Mouse (Mus musculus) E14TG2a.4 (cell line): ENCODE results near the gene Rtn4ip1.

ENCODE experiments used
- H3K27me3 ChIP-seq: 2 replicates; pipeline ENCODE4 v1.6.1; 2014; ENCODE audit warnings: low read length, control low read depth; ENCODE audit not compliant: insufficient read depth
- H3K36me3 ChIP-seq: 2 replicates; pipeline ENCODE4 v1.6.1; 2014; ENCODE audit warnings: low read length, control low read depth; ENCODE audit not compliant: insufficient read depth
- H3K4me1 ChIP-seq: replicated peaks from 2 replicates; pipeline ENCODE4 v1.6.1; 2014; ENCODE audit warnings: low read depth, low read length, control low read depth
- H3K4me3 ChIP-seq: replicated peaks from 2 replicates; pipeline ENCODE4 v1.5.1; 2014; ENCODE audit warnings: mild to moderate bottlenecking, low read length
- H3K9me3 ChIP-seq: 2 replicates; pipeline ENCODE4 v1.6.1; 2014; ENCODE audit warnings: low read length, control low read depth
- CTCF ChIP-seq: conservative IDR thresholded peaks from 2 replicates; pipeline ENCODE4 v1.5.1; 2014; ENCODE audit warnings: low read length
- NANOG ChIP-seq: IDR thresholded peaks from 2 replicates; pipeline ENCODE4 v1.6.1; 2014; ENCODE audit warnings: borderline replicate concordance, low read length, mixed read lengths
- POU5F1 ChIP-seq: IDR thresholded peaks from 2 replicates; pipeline ENCODE4 v1.6.1; 2014; ENCODE audit warnings: low read length, borderline replicate concordance

The Rtn4ip1 gene

DNA sequence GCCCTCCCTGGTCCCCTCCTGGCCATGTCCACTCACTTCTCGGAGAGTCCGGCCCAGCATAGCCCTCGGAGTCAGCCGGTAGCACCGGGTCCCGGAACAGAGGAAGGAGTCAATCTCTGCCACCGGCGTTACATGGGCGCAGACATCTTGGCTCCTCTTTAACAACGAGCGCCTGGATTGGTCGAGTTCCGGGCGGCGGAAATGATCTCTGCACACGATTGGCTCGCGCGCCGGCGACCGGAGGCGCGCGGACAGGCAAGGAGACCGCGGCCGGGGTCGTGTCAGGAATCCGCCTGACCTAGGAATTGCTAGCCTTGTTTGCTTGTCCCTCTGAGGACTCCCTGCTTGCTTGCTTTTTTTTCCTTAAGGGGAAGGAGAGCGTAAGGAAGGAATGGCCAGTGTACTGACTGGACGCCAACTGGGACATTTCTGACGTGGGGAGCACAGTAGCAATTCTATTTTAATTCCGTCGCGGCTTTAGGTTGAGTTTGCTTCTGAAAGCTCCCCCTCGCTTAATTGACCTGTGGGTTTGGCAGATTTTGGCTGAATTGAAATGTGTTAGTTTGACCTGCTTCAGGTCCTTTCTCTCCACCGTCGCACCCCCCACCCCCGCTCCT is at the start of gene Rtn4ip1, which contains the start of gene Qrsl1:
Rtn4ip1 (plus strand) TSS at position 230 of the 617 bp plus-strand sequence.
Qrsl1 (minus strand) TSS at position 168 of the 617 bp plus-strand sequence.
- Histone ChIP-seq H3K4me3 (peak within 1 kb of the TSS; percentile 90), H3K9me3 (no peaks in the 10 kb centered on the region), H3K36me3 (peaks cover 18% of the 10 kb centered on the region), H3K27me3 (no peaks in the 10 kb centered on the region), H3K4me1 (peaks cover 30% of the 10 kb centered on the region)
- no peak for TF ChIP-seq CTCF
- TF ChIP-seq NANOG = no peak
- TF ChIP-seq POU5F1 = no peak

GRCm38 (mm10) chr10:43851898-43852297 is 49.7 kb upstream of the Rtn4ip1 start:
- H3K9me3 ChIP-seq = peaks cover 33% of the 10 kb centered on the region
- no peaks in the 10 kb centered on the region for H3K36me3 ChIP-seq
- TF ChIP-seq NANOG (no peak), CTCF (no peak), POU5F1 (no peak)
- no peaks in the 10 kb centered on the region for H3K4me1 ChIP-seq
- no peak overlapping the region for H3K4me3 ChIP-seq
- H3K27me3 ChIP-seq = no peaks in the 10 kb centered on the region

DNA sequence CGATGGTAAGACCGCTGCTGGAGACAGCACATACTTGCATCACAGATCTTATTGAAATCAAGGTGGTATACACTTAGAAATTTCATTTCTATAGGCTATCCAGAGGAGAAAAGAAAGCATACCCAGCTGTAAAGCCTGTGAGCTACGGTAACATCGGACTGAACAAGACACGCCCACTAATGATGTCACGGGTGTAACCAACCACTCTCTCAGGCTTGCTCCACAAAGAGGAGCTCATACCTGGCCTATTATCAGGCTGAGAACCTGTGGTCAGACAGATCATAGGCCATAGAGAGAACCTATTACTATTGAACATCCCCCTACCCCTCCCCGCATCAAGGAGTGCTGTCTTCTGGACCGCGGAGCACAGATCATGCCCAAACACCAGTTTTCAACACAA is 45.7 kb upstream of the Rtn4ip1 start:
- H3K9me3 ChIP-seq = peaks cover 54% of the 10 kb centered on the region
- H3K27me3 ChIP-seq = no peaks in the 10 kb centered on the region
- TF ChIP-seq POU5F1 (no peak), CTCF (no peak), NANOG (no peak)
- no peaks in the 10 kb centered on the region for H3K36me3 ChIP-seq
- H3K4me1 ChIP-seq = no peaks in the 10 kb centered on the region
- H3K4me3 ChIP-seq = no peak overlapping the region

- TF ChIP-seq NANOG (no peak), POU5F1 (no peak), CTCF (no peak)
- H3K36me3 ChIP-seq = no peaks in the 10 kb centered on the region
- H3K4me1 ChIP-seq = no peaks in the 10 kb centered on the region
- no peak overlapping the region for H3K4me3 ChIP-seq
- H3K9me3 ChIP-seq = peaks cover 54% of the 10 kb centered on the region
- no peaks in the 10 kb centered on the region for H3K27me3 ChIP-seq
Measured at GRCm38 (mm10) chr10:43856351-43856750, 45.3 kb upstream of the Rtn4ip1 start.

GRCm38 (mm10) chr10:43870752-43871151 is 30.9 kb upstream of the Rtn4ip1 start:
- Histone ChIP-seq H3K9me3 (peaks cover 89% of the 10 kb centered on the region), H3K27me3 (no peaks in the 10 kb centered on the region), H3K4me3 (no peak overlapping the region), H3K36me3 (peaks cover 13% of the 10 kb centered on the region), H3K4me1 (no peaks in the 10 kb centered on the region)
- peak; percentile 97 for TF ChIP-seq CTCF
- TF ChIP-seq POU5F1 = no peak
- no peak for TF ChIP-seq NANOG

GRCm38 (mm10) chr10:43871458-43871857 is 30.1 kb upstream of the Rtn4ip1 start:
- H3K36me3 ChIP-seq = peaks cover 20% of the 10 kb centered on the region
- no peaks in the 10 kb centered on the region for H3K4me1 ChIP-seq
- no peak overlapping the region for H3K4me3 ChIP-seq
- TF ChIP-seq POU5F1 (no peak), NANOG (no peak), CTCF (no peak)
- H3K27me3 ChIP-seq = no peaks in the 10 kb centered on the region
- peaks cover 89% of the 10 kb centered on the region for H3K9me3 ChIP-seq

DNA sequence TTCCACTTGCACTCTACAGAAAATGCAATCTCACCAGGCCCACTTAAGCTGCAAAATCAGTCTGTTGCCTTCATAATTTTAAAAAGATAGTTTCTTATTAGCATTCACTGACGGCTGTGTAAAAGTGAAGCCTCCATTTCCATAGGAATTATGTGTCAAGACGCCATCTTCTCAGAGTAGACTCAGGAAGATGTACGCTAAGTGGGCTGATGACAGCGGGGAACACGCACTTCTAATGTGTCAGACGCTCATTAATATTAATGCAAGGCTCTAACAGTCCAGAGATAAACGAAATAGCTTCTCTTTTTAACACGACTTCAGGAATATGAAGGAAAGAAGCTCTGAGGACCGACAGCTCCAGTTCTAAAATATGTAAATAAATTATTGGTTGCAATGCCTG is 13.9 kb upstream of the Rtn4ip1 start:
- H3K4me1 ChIP-seq = peaks cover 20% of the 10 kb centered on the region
- no peak for TF ChIP-seq NANOG
- TF ChIP-seq CTCF = no peak
- no peaks in the 10 kb centered on the region for H3K27me3 ChIP-seq
- peaks cover 70% of the 10 kb centered on the region for H3K36me3 ChIP-seq
- no peak overlapping the region for H3K4me3 ChIP-seq
- H3K9me3 ChIP-seq = peaks cover 9% of the 10 kb centered on the region

- Histone ChIP-seq H3K9me3 (peaks cover 5% of the 10 kb centered on the region; the same call in 1 of the 2 replicates), H3K36me3 (peaks cover 79% of the 10 kb centered on the region), H3K4me3 (0 out of 2 replicates have a peak overlapping the region, but pooled peaks have one; percentile 10), H3K27me3 (no peaks in the 10 kb centered on the region), H3K4me1 (peaks cover 27% of the 10 kb centered on the region)
- TF ChIP-seq POU5F1 (no peak), CTCF (no peak), NANOG (no peak)
Measured at GRCm38 (mm10) chr10:43888976-43889375, 12.6 kb upstream of the Rtn4ip1 start.

DNA sequence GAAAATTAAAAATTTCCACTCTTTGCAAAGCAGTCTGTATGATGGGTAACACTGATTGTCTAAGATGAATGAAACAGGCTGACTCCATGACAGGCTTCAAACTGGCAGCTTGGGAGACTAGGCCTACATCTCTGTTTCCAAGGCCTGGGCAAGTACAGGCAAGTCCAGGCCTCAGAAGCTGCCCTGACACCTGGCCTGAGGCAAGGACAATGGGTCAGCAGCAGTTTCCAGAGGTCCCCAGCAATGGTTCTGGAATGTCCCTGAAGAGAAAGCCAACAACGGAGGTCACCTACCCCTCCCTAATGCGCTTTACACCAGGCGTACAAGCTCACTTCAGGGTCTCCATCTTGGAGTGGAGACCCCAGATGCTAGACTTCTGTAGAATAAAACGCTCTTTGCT is 8.6 kb upstream of the Rtn4ip1 start:
- Histone ChIP-seq H3K4me1 (peaks cover 38% of the 10 kb centered on the region), H3K27me3 (no peaks in the 10 kb centered on the region), H3K4me3 (no peak overlapping the region), H3K9me3 (no peaks in the 10 kb centered on the region), H3K36me3 (peaks cover 76% of the 10 kb centered on the region)
- no peak for TF ChIP-seq NANOG
- TF ChIP-seq CTCF = no peak
- no peak for TF ChIP-seq POU5F1
